Mouse (Mus musculus) C2C12 (cell line): ENCODE data around the gene Lpcat3. TPM values are rescaled to one million over a fixed set of nuclear protein-coding genes. Genes with fewer than 3 reads are reported as not detected.
"Not testable (repeated sequence)": the region's sequence is repeated elsewhere in the genome, so short reads cannot be mapped to it uniquely, and the experiment has no call there.

Experiments
- H3K27me3 ChIP-seq: one replicate; pipeline ENCODE4 v1.6.1; 2011; ENCODE audit not compliant: control insufficient read depth, insufficient read depth, insufficient read length
- H3K36me3 ChIP-seq: one replicate; pipeline ENCODE4 v1.6.1; 2011; ENCODE audit not compliant: control insufficient read depth, insufficient read depth
- H3K4me3 ChIP-seq: one replicate; pipeline ENCODE4 v1.5.1; 2011; ENCODE audit warnings: mild to moderate bottlenecking, control low read depth; ENCODE audit not compliant: poor library complexity, insufficient read depth, severe bottlenecking
- H3K79me2 ChIP-seq: one replicate; pipeline ENCODE4 v1.6.1; 2011; ENCODE audit not compliant: control insufficient read depth, insufficient read depth
- H3K79me3 ChIP-seq: one replicate; pipeline ENCODE4 v1.6.1; 2011; ENCODE audit warnings: low read depth, control low read depth
- H3ac ChIP-seq: one replicate; pipeline ENCODE3; 2011; ENCODE audit warnings: low read depth; ENCODE audit not compliant: control insufficient read depth, insufficient read length
- CEBPB ChIP-seq: IDR thresholded peaks from one replicate; pipeline ENCODE4 v1.6.1; 2011; ENCODE audit warnings: low read depth, mild to moderate bottlenecking, control low read depth, moderate library complexity
- CTCF ChIP-seq: IDR thresholded peaks from one replicate; pipeline ENCODE4 v1.5.1; 2011; ENCODE audit not compliant: control insufficient read depth, insufficient read depth, insufficient read length
- FOSL1 ChIP-seq: IDR thresholded peaks from one replicate; pipeline ENCODE4 v1.8.0; 2011; ENCODE audit warnings: mild to moderate bottlenecking, low read length; ENCODE audit not compliant: poor library complexity, insufficient read depth, severe bottlenecking
- MAX ChIP-seq: IDR thresholded peaks from one replicate; pipeline ENCODE4 v1.6.1; 2011; ENCODE audit warnings: mild to moderate bottlenecking, control low read depth
- MYOD1 ChIP-seq: IDR thresholded peaks from one replicate; pipeline ENCODE4 v1.6.1; 2011; ENCODE audit warnings: low read depth; ENCODE audit not compliant: control insufficient read depth, insufficient read length
- MYOG ChIP-seq: IDR thresholded peaks from one replicate; pipeline ENCODE4 v1.6.1; 2011; ENCODE audit not compliant: control insufficient read depth, insufficient read length; ENCODE audit errors: extremely low read depth
- USF1 ChIP-seq: IDR thresholded peaks from one replicate; pipeline ENCODE4 v1.6.1; 2011; ENCODE audit warnings: low read depth, mild to moderate bottlenecking, control low read depth, moderate library complexity
- polyA plus RNA-seq: library from polyadenylated mRNA; unstranded; fragments of >200 nt; fragmentation: generic; extraction: Trizol; gene quantifications from one replicate; pipeline ENCODE4 v1.2.1, GENCODE M21; 2012; ENCODE audit warnings: missing spikeins

Gene Lpcat3
- polyA plus RNA-seq, 1 experiment = 55.4 TPM

DNA sequence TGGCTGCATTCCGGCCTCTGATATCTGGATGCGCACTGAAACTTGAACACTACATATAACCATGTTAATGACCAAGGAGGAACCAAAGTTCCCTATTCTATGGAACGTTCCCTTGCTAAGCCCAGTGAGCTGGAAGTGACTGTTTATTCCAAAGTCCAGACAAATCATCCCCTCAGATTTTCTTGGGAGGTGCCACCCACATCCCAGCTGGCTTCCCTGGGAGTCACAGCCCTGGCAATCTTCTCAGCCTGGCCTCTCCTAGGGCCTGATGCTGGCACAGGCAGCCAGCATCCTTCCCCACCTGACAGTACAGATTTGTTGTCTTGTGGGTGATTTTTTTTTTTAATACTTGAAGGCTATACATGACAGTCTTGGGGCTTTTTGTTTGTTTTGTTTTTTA lies 16.7 kb downstream of the Lpcat3 start:
- H3K36me3 ChIP-seq = no peaks in the 10 kb centered on the region
- H3K4me3 ChIP-seq = no peak overlapping the region
- no peaks in the 10 kb centered on the region for H3K27me3 ChIP-seq
- H3ac ChIP-seq = no peak overlapping the region
- no peaks in the 10 kb centered on the region for H3K79me3 ChIP-seq
- TF ChIP-seq FOSL1 = no peak
- no peak for TF ChIP-seq CTCF
- no peak for TF ChIP-seq MYOD1
- TF ChIP-seq MAX = no peak
- TF ChIP-seq CEBPB = no peak
- TF ChIP-seq MYOG = no peak
- TF ChIP-seq USF1 = no peak
- H3K79me2 ChIP-seq = no peaks in the 10 kb centered on the region

- H3ac ChIP-seq, H3K27me3 ChIP-seq, H3K4me3 ChIP-seq, H3K79me3 ChIP-seq, H3K79me2 ChIP-seq, H3K36me3 ChIP-seq: not testable (repeated sequence)
These were observed 19.5 kb downstream of the Lpcat3 start for GRCm38 (mm10) chr6:124682291-124682690.

DNA sequence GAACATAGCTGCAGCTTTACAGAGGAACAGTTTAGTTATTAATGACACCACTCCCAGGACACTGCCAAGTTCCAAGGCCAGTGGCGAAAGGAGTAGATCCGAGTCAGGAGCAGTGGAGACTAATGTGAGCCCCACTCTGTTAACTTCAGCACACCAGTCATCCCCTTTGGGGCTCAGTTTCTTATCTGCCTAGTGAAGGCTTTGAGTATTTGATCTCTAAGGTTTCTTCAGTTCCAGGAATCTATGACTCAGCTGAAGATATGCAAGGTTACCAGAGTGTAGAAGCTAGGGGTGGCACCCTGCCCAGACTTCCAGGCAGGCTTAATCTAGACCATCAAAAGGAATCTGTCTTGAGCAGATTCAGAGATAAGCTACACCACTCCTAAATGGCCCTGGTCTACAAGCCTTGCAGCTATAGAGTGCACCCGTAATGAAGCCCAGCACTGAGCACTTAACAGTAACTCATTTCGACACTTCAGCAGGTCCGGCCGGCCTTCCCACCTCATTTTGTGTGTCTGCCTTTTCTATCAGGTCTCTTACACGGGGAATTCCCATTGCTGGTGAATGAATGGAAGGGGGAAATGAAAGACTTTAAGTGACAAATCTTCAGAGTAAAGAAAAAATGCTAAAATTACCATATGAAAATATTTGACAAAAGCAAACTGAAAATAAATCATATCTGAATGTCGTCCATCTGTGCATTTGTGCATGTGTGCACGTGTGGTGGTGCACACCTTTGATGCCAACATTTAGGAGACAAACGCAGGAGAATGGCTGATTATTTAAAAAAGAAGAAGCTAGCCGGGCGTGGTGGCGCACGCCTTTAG lies 21.0 kb downstream of the Lpcat3 start:
- H3ac ChIP-seq = no peak overlapping the region
- TF ChIP-seq CTCF (no peak), USF1 (no peak), MYOG (no peak), MYOD1 (no peak)
- H3K36me3 ChIP-seq = no peaks in the 10 kb centered on the region
- H3K4me3 ChIP-seq = no peak overlapping the region
- H3K79me2 ChIP-seq = no peaks in the 10 kb centered on the region
- no peaks in the 10 kb centered on the region for H3K27me3 ChIP-seq
- no peaks in the 10 kb centered on the region for H3K79me3 ChIP-seq

- Histone ChIP-seq H3K36me3 (no peaks in the 10 kb centered on the region), H3ac (no peak overlapping the region), H3K27me3 (no peaks in the 10 kb centered on the region), H3K4me3 (no peak overlapping the region), H3K79me3 (no peaks in the 10 kb centered on the region), H3K79me2 (no peaks in the 10 kb centered on the region)
- TF ChIP-seq FOSL1 = no peak
- TF ChIP-seq CTCF = no peak
- TF ChIP-seq CEBPB = no peak
- no peak for TF ChIP-seq USF1
- no peak for TF ChIP-seq MYOD1
- TF ChIP-seq MYOG = no peak
- TF ChIP-seq MAX = no peak
These were observed 23.0 kb downstream of the Lpcat3 start for GRCm38 (mm10) chr6:124685606-124686386.

GRCm38 (mm10) chr6:124686644-124687043 lies 23.8 kb downstream of the Lpcat3 start:
- not testable (repeated sequence) for H3K27me3 ChIP-seq, H3K79me3 ChIP-seq

GRCm38 (mm10) chr6:124688151-124688758 lies 25.4 kb downstream of the Lpcat3 start:
- no peak overlapping the region for H3K4me3 ChIP-seq
- no peak overlapping the region for H3ac ChIP-seq
- no peaks in the 10 kb centered on the region for H3K79me2 ChIP-seq
- no peaks in the 10 kb centered on the region for H3K36me3 ChIP-seq
- TF ChIP-seq MYOD1 (no peak), CTCF (no peak), CEBPB (no peak), USF1 (no peak), FOSL1 (no peak), MYOG (no peak), MAX (no peak)
- H3K79me3 ChIP-seq = no peaks in the 10 kb centered on the region
- no peaks in the 10 kb centered on the region for H3K27me3 ChIP-seq

More at GRCm38 (mm10) chr6:124686644-124687043, 23.8 kb downstream of the Lpcat3 start:
- not testable (repeated sequence) for H3ac ChIP-seq, H3K36me3 ChIP-seq, H3K4me3 ChIP-seq, H3K79me2 ChIP-seq
